Mouse (Mus musculus): ENCODE measurements at regions not wholly inside any gene's neighbourhood (a gene's known extent, or its start where the extent isn't known, plus 50 kb on each side); places are given as distances from the start of the nearest gene placed in this dataset.

DNA sequence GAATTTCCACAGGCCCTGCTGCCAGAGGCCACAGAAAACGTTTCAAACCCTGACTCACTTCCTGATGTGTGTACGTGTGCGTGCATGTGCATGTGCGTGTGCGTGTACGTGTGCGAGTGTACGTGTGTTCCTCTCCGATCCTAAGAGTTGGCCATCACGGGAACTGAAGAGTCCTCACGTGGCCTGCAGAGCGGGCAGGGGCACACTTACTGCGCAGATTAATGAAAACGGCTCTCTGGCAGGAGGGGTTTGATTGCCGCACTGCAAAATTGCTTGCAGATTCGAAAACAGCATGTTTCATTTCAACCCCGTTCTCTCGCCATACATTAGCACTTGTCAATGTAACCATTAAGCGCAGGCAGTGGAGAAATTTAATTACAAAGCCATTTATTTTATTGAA is 135.0 kb upstream of the Six2 start:
- DNase-seq, result no peak

DNA sequence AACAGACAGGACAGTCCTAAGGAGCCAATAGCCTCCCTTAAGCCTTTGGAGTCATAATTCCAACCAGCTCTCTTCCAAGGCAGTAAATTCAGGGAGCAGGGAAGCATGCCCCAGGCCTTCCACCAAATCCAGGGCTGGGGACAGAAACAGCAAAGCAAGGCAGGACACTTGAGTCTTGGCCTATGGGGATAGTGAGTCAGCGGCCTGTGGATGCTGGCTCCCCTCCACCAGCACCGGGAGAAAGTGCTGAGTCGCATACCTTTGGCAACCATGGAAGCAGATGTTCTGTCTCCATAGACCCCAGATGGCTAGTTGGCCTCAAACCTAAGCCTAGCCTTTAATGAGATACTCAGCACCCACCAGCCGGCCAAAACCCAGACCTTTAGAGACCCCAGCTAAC is 133.8 kb upstream of the Six2 start:
- no peak for DNase-seq

DNA sequence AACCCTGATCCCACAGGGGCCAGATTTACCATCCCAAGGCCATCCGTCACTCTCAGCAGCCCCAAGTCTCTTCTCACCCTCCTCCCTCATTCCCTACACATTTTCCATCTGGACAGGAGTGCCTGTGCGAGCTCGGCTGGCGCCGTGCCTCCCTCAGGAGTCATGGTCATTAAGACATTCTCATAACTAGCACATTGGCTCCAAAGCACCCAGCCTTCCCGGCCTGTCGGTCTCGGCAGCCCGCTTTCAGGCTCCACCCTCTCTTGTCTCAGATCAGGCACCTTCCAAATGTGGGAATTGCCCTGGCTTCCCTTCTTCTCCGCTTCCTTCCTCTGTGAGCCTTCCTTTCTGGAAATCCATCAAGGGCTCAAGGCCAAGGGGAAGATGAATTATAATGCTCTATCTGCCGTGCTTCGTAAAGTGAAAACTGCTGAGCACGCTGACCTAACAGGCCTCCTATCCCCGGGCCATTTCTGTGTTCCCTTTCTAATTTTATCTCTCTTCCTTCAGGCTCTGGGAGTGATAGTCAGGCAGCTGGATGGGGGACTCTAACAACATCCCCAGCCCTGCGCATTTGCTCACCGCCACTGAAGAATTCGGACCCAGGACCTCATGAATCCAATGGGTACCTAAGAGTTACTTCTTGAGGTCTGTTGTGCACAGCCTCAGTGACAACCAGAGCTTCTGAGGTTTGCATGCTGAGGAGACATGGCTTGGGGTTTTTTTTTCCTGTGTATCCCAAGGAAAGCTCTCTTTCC is 130.2 kb upstream of the Six2 start:
- DNase-seq, result no peak

DNA sequence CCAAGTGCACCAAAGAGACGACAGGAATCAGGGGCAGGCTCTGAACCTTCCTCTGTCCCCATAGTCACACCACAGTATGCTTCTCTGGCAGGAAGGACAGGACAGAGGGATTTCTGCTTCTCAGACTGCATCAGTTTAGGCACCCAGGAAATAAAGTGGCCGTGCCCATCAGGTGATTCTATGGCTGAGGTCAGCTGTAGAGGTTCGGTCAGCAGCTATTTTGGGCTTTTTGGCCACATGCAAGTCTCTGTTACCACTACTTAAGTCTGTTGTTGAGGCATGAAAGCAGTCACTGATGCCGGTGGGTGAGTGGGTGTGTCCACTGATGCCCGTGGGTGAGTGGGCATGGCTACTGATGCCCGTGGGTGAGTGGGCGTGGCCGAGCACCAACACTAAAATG is 128.4 kb upstream of the Six2 start:
- DNase-seq, result no peak

DNA sequence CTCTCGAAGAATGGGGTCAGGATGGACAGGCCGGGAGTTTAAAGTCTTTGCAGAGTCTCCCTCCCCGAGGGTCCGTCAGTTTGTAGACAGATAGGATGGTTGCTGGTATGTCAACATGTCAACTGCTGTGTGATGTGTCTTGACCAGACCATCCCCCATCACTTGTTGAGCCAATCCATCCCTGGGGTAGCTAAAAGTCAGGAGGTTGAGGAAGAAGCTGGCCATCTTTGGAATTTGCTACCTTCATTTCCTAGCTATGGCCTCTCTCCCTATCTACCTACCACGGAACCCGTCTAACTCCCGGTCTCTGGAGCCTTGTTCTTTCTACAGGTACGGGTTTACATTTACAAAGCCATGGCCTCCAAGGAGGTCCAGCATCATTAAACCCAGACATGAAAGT is 128.0 kb upstream of the Six2 start:
- DNase-seq, result no peak

DNA sequence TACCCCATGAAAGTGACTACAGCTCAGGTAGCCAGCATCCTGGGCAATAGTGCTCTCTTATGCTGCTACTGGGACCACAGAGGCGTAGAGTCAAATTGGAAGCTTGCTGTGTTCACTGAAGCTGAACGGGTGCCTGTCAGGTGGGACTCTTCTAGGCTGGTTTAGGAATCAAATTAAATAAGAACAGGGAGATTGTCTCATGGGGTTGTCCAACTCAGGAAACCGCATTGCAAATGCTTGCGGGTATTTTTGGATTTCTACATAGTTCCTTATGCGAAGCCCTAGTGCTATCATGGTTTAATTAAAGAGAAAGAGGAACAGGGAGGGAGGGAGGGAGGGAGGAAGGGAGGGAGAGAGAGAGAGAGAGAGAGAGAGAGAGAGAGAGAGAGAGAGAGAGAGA is 120.5 kb upstream of the Six2 start:
- no peak for DNase-seq

DNA sequence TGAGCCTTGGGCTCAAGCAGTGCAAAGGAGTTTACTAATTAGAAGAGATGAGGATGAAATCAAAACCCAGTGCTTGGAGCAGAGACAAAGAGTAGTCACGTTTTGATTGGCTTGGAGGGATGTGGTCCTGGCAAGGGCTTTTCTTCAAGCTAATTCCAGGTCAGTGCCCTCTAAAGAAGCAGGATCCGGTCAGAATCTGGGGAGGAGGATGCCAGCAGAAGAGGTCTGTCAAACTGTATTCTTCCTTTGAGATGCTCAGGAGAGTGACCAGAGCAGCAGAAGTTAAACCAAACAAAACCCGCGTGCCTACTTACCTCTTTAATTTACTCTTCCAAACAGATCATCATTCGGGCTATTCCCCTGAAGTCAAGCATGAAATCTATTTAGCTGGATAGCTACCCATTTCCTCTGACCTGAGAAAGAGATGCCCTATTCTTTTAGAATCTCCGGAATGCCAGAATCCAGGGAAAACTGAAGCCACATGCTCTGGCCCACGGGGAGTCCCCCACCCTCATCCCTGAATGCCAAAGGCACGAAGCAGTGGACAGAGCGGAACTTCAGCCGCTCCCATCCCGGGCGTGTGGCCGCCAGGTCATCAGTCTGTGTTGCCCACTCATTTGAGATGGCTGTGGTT is 117.8 kb upstream of the Six2 start:
- DNase-seq, result no peak

DNA sequence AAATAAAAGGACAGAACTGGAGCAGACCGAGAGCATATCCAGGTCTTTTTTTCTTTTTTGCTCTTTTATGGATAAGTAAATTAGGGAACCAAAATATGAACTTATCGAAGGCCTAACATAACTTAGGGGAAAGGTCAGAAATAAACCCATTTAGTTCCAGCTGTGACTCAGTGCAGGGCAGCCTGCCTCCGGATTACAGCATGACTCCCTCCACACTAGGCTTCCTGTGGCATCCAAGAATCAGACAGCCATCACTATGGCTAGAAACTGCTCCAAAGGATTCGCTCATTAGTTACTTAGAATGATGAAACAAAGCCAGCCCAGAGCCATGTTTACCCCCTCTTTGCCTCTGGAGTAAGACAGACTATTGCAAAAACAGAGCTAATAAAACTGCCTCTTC is 116.6 kb upstream of the Six2 start:
- no peak for DNase-seq

DNA sequence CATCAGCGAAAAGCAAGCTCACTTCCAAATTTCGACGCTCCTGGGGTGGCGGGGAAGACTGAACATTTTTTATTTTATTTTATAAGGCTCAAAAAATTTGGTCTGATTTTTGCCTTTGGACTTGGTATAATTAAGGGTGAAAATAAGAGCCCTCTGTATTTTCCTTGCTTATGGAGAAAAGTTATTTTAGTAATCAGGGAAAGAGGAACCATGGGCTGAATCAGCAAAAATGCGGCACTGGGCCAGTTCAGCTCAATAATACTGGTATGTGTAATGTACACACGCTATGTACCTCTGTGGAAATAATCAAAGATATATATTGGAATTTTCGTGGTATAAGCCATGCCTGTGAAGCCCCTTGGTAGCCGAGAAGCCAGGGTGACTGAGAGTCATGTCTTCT is 113.7 kb upstream of the Six2 start:
- no peak for DNase-seq

DNA sequence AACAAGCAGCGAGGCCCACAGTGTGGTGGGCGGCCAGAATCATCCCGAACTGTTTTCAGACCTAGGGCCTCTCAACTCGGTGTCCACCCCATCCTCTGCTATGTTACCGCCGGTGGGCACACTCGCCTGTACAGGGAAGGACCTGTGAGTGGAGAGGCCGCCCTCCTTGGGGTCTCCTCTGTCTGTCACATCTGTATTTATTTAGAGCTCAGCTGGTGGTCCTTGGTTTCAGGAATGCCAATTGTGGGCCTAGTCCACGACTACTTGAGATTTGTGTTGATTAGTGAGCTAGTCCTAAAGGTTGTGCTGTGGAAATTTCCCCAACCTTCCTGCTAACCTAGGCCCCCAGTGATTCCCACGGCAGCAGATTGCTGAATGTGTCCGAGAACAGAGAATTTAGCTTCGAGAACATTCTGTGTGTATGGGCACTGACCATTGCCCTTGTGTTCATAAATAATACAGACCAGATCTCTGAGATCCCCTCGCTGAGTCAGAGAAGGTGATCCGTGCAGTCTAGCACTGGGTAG is 113.1 kb upstream of the Six2 start:
- DNase-seq, result no peak

DNA sequence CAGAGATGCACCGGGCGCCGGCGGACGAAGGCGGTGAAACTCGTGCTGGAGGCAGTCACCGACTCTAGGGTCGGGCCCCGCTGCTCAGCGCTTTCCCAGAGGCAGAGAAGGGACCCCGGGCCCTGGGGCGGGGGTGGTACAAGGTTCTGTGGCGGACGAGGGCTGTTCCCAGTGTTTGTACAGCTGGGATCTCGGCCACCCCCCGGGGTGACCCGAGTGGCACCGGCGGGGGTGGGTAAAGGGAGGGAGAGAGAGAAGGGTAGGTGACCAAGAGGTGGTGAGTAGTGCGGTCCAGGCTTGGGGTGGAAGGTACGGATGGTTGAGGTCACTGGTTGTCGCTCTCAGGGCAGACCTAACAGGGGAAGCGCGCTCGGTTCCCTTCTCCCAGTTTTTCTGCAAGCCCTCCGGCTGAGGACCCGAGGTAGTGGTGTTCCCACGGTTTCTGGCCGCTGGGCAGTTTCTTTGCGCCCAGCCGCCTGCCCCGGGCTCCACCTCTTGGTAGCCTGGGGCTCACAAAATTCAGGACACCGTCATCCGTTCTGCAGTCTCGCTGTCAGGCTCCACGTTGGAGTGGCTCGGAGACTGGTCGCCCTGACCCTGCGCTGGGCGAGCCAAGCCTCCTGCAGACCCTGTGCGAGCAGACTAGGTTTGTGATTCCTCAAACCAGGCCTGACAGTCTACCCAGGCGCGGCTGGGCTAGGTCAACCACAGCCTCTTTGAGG is 112.4 kb upstream of the Six2 start:
- DNase-seq, result no peak

DNA sequence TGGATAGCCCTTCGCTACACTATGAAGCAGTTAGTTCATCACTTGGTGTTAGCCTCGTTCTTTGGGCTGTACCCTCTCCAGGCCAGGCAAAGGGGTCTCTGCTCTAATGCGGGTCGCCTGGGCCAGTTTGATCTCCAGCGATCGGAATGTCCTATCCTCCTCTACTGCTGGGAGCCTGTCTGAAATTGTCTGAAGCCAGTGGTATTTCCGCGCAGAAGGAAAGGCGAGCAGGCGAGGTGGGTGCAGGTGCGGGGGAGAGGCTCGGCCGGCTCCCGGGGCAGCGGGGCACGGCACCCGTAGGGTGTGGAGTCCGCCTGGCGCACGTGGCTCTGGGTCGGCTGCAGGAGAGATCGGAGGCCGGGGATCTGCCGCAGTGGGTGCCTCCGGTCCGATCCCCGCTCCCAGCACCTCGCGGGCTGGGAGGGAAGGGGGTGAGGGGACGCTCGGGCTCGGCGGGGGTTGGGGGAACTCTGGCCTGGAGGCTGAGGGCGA is 111.8 kb upstream of the Six2 start:
- DNase-seq, result no peak

DNA sequence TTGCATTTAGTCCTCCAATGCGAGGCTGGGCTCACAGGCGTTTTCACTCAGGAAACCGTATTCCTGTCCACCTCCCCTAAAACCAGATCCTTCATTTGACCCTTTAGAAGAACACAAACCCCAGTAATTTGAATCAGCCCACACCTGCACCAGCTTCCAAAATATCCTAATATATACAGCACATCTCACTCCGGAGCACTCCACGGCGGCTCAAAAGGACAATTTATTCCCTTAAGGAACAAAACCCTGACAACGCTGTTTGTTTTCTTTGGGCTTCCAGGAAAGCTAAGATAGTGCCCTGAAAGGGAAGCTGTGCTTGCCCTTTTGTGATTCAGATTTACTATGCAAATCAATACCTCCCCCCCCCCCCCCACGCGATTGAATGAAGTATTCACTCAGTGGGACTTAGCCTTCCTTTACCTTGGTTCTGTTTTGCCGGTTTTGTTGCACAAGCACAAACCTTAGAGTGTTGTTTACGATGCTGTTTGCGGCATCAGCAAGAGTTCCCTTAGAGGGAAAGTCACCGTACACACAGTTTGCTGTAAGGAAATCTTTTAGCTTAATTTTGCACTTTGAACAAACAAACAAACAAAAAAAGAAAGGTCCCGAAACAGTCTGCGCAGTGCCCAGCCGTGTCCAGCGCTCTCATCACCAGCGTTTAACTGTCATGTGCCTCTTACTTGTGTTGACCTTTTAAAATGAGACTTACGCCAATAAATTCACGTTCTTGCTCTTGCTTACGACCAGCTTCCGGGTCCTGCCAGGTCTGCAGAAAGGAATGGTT is 111.2 kb upstream of the Six2 start:
- DNase-seq, result no peak

DNA sequence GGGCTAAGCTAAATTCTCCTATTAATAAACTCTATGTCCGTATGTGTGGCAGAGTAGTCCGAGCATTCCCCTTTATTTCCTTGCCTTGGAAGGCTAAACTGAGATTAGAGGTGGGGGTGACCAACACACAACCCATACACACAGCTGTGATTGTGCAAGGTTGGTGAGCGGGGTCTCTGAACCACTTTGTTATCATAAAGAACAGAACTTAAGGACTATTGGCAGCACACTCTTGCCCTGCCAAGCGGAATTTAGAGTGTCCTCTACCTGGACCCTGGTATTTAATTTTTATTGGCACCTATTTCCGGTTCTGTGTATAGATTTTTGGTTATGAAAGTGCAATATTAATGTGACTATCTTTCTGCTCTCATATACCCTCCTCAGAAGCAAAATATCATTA is 109.7 kb upstream of the Six2 start:
- no peak for DNase-seq

DNA sequence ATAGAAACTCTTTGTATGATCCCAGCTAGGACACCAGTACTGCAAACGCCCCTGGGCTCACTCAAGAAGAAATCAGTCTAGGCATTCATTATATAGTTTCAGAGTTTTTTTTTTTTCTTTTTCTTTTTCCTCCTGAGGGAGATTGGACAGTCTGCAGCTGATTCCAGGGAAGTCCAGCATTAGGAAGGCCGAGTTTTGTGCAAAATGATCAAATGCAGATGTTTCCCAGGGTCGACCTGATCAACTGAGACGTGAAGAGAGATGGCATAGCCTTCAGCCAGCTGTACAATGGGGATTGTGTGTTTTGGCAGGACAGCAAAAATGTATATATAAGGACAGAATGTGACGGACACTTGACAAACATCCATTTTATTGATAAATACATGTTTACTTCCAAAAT is 107.7 kb upstream of the Six2 start:
- DNase-seq, result no peak

DNA sequence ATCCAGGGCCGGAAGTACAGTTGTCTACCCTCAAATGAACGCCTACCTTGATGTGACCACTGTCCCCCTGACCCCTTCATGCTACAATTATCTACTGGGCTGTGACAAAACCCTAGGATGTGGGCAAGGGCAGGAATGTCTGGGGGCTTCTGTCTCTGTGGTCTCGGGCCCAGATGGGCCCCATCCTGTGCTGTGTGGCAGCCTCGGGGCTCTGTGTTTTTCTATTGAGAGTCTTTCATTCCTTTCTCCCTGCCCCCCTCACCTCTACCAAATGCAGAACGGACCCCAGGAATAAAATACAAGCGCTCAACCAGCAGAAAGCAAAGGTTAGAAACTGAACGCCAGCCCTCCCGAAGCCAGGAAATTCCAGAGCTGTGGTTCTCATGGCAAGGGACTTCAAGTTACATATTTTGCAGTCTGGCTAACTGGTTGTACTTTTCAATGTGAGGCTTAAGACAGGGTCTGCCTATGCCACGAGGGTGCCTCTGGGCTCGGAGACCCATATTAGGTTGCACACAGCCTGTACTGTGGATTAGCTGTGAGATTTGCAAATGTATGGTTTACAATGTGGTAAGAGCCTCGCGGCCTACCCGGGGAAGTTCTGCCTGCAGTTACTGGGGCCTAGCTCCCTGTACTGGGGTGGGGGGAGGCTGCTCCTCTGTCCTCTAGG is 97.7 kb upstream of the Six2 start:
- DNase-seq, result no peak

DNA sequence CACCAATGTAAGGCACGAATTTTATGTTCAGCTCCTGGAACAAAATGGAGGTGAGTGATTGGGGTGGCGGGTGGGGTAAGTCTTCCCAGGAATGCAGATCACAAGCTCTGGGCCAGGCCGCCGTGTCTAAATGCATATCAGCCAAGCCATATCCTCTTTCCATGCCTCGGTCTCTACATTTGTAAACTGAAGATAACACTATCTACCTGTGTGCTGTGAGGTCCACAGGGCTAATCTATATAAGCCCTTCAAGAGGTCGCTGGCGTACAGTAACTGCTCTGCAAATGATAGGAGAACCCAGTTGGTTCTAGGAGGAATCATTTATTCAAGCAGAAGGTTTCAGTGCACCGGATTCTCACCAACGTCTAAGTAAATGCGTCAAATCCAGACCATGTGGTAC is 92.4 kb upstream of the Six2 start:
- DNase-seq, result no peak

DNA sequence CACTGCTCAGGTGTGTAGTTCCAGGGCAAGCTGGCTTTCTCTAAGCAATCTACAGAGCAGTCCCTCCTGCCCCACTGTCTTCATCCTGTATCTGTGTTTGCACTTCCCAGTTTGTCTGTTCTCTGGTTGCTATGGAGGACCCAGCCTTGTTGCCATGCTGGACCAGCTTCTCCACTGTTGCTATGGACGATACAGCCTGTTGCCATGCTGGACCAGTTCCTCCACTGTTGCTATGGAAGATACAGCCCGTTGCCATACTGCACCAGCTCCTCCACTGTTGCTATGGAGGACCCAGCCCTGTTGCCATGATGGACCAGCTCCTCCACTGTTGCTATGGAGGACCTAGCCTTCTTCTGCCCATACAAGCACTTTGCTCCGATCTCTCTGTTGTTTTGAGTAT is 88.8 kb upstream of the Six2 start:
- DNase-seq, result no peak

DNA sequence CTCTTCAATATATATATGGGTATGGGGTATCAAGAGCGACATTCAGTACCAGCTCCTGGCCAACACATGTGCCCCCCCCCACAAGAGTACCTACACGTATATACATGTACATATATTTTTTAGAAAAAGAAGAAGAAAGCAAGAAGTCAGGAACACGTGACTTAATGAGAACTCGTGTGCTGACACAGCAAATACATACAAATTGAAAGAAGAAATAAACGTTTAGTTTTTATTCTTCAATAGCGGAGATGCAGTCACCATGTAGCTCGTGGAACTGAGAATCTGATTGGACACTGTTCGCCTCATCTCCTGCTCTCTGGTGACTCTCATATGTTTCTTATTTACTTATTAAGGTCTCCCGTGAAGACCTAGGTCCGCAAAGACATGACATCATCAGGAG is 80.3 kb upstream of the Six2 start:
- no peak for DNase-seq

DNA sequence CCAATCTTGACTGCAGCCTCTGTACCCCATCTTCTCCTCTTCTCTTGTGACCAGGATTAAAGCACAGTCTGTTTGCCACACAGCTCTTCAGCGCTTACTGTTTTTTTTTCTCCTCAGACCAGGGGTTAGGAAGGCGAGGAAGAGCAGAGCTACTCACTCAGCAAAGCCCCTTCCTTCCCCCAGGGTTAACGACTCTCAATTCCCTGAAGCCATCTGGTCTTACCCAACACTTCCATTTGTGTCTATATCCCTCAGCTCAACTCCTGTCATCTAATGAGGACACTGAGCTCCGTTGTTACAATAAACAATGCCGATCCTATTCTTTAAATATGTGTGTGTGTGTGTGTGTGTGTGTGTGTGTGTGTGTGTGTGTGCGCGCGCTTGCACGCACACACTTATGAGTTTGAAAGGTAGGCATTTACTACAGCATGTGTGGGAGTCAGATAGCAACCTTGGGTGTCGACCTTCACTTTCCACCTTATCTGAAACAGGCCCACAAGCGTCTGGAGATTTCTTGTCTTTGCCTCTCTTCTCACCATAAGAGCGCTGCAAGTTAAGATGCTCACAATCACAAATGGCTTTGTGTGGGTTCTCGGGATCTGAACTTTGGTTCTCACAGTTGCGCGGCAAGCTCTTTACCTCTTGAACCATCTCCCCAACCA is 79.3 kb upstream of the Six2 start:
- DNase-seq, result no peak

DNA sequence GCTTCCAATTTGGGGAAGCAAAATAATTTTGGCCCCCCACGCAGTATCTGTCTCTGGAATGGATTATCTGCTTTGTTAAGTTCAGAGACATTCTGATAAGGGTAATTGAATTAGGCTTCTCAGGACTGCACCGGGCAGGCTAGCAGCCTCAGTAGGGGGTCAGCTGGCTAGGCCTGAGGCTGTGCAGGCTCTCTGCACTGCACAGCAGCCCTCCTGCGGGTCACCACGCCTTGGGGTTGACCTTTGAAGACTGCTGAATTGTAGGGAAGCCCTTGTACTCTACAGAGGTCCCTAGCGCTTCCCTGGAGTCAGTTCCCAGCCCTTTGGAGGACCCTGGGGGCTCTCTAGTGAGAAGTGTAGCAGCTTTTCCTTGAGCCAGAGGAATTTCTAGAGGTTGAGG is 78.5 kb upstream of the Six2 start:
- DNase-seq, result no peak

DNA sequence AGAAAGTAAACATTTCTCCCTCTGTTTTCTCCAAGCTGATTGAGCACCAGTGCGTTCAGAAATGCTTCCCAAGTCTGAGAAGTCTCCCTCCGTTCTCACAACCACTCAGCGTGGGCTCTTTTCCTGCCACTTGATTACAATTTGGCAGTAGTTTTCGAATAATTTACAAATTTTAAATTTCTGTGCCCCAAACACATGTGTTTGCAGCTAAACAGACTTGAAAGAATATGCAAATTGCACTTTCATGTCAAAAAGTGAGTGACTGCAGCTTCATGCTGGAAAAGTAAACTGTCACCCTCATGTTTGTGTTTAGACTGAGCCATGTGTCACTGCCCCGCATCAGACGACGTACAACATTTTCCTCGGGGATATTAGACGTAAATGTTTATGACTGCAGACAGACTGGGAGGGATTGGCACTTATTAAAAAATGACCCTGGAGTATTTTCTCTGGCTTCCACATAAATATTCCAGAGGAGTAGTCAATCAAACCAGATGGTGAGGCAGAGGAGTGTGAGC is 70.6 kb upstream of the Six2 start:
- DNase-seq, result no peak
